ENCODE assay signal across 12 mouse cellular contexts in the genomic region with DNA sequence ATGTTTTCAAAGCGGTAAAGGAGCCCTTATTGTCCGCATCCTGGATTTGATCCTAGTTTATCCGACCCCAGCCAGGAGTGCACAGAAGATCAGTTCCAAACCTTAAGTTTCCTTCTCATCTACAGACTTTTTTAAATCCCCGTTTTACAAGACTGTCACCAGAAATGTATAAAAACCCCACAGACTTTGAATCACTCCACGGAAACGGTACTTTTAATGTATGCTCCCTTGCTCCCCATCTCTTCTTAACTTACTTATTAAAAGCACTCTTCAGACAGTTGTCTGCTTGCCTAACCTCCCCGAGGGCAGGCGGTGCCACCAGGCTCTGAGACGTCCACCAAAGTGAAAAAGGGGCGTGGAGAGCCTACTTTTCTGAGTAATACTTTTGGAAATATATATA. TPM values are rescaled to one million over a fixed set of nuclear protein-coding genes. Genes with fewer than 3 reads are reported as not detected.
DNase-seq lines count a peak whose midpoint lies in the region; ATAC-seq and TF ChIP-seq lines count a peak whose summit lies in the region.
"Had no signal": no experiment of that assay in that cellular context is flagged by ENCODE, and none has a peak within 500 bp of the region (broad histone marks: within the 10 kb centered on the region; RNA-seq: fewer than 3 reads in every experiment).

No protein-coding gene starts in this region.

- H3K27me3 ChIP-seq in kidney, embryonic 15.5 days, result peaks cover 94% of the 10 kb centered on the region
- peaks cover 80% of the 10 kb centered on the region for H3K27me3 ChIP-seq in embryonic facial prominence, embryonic 15.5 days
- peaks cover 42% of the 10 kb centered on the region for H3K27me3 ChIP-seq in hindbrain, postnatal 0 days (ENCODE audit: insufficient read depth, low read length)

- H3K27ac ChIP-seq in kidney, embryonic 15.5 days, result no peak overlapping the region
- no peak overlapping the region for H3K27ac ChIP-seq in embryonic facial prominence, embryonic 15.5 days (replicated peaks)
- H3K27ac ChIP-seq in hindbrain, postnatal 0 days, result no peak overlapping the region

- intact Hi-C loops in gastrocnemius, postnatal 36 days (cut with DNase I), result no loop called here

- WGBS in kidney, embryonic 15.5 days, result 3% methylated on average over 10 of the region's 10 CpGs
- 2% methylated on average over 10 of the region's 10 CpGs for WGBS in embryonic facial prominence, embryonic 15.5 days
- WGBS in hindbrain, postnatal 0 days, result 2% methylated on average over 10 of the region's 10 CpGs

- no peaks in the 10 kb centered on the region for H3K9me3 ChIP-seq in kidney, embryonic 15.5 days (replicated peaks)
- H3K9me3 ChIP-seq in embryonic facial prominence, embryonic 15.5 days (replicated peaks), result no peaks in the 10 kb centered on the region
- H3K9me3 ChIP-seq in hindbrain, postnatal 0 days (ENCODE audit: low read length), result no peaks in the 10 kb centered on the region

- H3K4me1 ChIP-seq in kidney, embryonic 15.5 days, result peaks cover 43% of the 10 kb centered on the region
- peaks cover 39% of the 10 kb centered on the region for H3K4me1 ChIP-seq in embryonic facial prominence, embryonic 15.5 days
- H3K4me1 ChIP-seq in hindbrain, postnatal 0 days (ENCODE audit: insufficient read depth, low read length), result peaks cover 5% of the 10 kb centered on the region; the same call in 1 of the 2 replicates

- H3K4me2 ChIP-seq in kidney, embryonic 15.5 days, result peak overlapping the region; percentile 61; the same call in 1 of the 2 replicates
- H3K4me2 ChIP-seq in embryonic facial prominence, embryonic 15.5 days (replicated peaks), result peak overlapping the region; percentile 51; the same call in 1 of the 2 replicates
- H3K4me2 ChIP-seq in hindbrain, postnatal 0 days (ENCODE audit: low read depth, low read length), result peak overlapping the region; percentile 56

- no peak for DNase-seq in kidney, postnatal 25 days
- DNase-seq in hindbrain, postnatal 0 days (ENCODE audit: low spot score), result no peak
- peak; percentile 37 for DNase-seq in naive thymus-derived CD4-positive, alpha-beta T cell, adult 2 months (ENCODE audit: low read depth)
- no peak for DNase-seq in cerebellum, postnatal 25 days
- no peak for DNase-seq in kidney, postnatal 10 days
- no peak for DNase-seq in gastrocnemius, postnatal 36 days
- DNase-seq: adrenal gland, postnatal 36 days had no signal

- no peaks in the 10 kb centered on the region for H3K36me3 ChIP-seq in kidney, embryonic 15.5 days
- no peaks in the 10 kb centered on the region for H3K36me3 ChIP-seq in embryonic facial prominence, embryonic 15.5 days
- H3K36me3 ChIP-seq in hindbrain, postnatal 0 days (ENCODE audit: insufficient read depth, low read length), result no peaks in the 10 kb centered on the region

- ATAC-seq in kidney, embryonic 15.5 days (replicated peaks; ENCODE audit: low FRiP score), result no peak
- ATAC-seq in embryonic facial prominence, embryonic 15.5 days (ENCODE audit: insufficient number of reproducible peaks, low FRiP score, low TSS enrichment, low read depth), result no peak
- no peak for ATAC-seq in hindbrain, postnatal 0 days

- TF ChIP-seq CTCF in hindbrain, postnatal 0 days (IDR thresholded peaks at IDR 0.05; ENCODE audit: low read depth), result no peak

- no peak overlapping the region for H3K9ac ChIP-seq in kidney, embryonic 15.5 days
- no peak overlapping the region for H3K9ac ChIP-seq in embryonic facial prominence, embryonic 15.5 days
- no peak overlapping the region for H3K9ac ChIP-seq in hindbrain, postnatal 0 days (replicated peaks; ENCODE audit: low read length)

- H3K4me3 ChIP-seq in kidney, embryonic 15.5 days (replicated peaks), result no peak overlapping the region
- H3K4me3 ChIP-seq in embryonic facial prominence, embryonic 15.5 days (replicated peaks), result no peak overlapping the region
- peak overlapping the region; percentile 36; the same call in 1 of the 2 replicates for H3K4me3 ChIP-seq in hindbrain, postnatal 0 days (ENCODE audit: low read length)

RNA-seq across cellular contexts. Expression of gene Lhx9, which starts 5.6 kb away (rescaled TPM):
- 0.33 and 0.38 TPM in 2 replicates for polyA plus RNA-seq in kidney, embryonic 15.5 days (2015; fragmentation: Nextera tagmentation; extraction: Ambion mirVana)
- 0.24 and 0.63 TPM in 2 replicates for polyA plus RNA-seq in embryonic facial prominence, embryonic 15.5 days (2015; fragmentation: Nextera tagmentation; extraction: Ambion mirVana)
- 9.1 and 12.0 TPM in 2 replicates for total RNA-seq in hindbrain, postnatal 0 days (2014; rRNA removed)
- polyA plus RNA-seq in hindbrain, postnatal 0 days (2015; fragmentation: Nextera tagmentation; extraction: Ambion mirVana), result 5.4 and 15.5 TPM in 2 replicates
- total RNA-seq in gastrocnemius, postnatal 36 days (2021), result not detected
- total RNA-seq: gastrocnemius, postnatal 4 days had no signal
- polyA plus RNA-seq: large intestine, adult 2 months; lung, adult 2 months had no signal

RNA-seq across cellular contexts. Expression of gene 2310009B15Rik, which starts 13.9 kb away (rescaled TPM):
- polyA plus RNA-seq in kidney, embryonic 15.5 days (2015; fragmentation: Nextera tagmentation; extraction: Ambion mirVana), result 42.3 and 44.7 TPM in 2 replicates
- polyA plus RNA-seq in embryonic facial prominence, embryonic 15.5 days (2015; fragmentation: Nextera tagmentation; extraction: Ambion mirVana), result 32.8 and 32.9 TPM in 2 replicates
- 29.1 and 32.7 TPM in 2 replicates for total RNA-seq in hindbrain, postnatal 0 days (2014; rRNA removed)
- polyA plus RNA-seq in hindbrain, postnatal 0 days (2015; fragmentation: Nextera tagmentation; extraction: Ambion mirVana), result 45.0 and 45.6 TPM in 2 replicates
- total RNA-seq in gastrocnemius, postnatal 36 days (2021), result 10 to 100 TPM; 11.2 to 18.4 TPM
